Comparison of ENCODE assay signal across 8 mouse cellular contexts in the genomic region with DNA sequence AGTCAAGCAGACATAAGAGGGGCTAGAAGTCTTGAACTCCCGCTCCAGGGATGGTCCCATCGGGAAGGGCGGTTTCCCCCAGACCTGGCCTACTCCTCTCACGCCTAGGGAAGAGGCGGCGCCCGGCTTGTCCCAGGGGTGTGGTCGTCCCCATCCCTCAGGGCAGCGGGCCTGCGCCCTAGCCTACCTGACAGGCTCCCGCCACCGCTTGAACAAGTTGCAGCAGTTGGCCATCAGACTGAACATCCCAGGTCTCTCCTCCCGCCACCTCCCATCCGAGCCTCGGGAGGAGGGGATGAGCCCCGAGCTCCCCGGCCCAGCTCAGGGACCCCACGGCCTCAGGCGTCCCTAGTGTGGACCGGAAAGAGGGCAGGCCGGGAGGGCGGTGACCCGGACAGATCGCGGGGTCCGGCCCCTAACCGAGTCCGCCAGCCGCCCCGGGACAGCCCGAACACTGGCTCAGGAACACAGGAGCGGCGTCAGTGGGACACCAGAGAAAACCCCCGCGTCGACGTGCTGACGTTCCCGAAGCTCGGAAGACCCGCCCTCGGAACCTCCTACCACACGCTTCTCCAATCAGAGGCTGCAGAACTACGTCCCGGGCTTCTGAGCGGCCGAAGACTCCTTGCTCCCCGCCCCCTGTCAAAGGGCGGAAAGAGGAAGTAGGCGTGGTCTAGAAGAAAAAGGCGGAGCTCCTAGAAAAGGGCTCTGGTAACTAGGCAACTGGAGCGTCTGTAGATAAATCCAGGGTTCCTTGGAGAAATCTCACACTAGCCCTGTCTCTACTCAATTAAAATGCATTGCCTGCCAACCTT. TPM values are rescaled to one million over a fixed set of nuclear protein-coding genes. Genes with fewer than 3 reads are reported as not detected.
DNase-seq lines count a peak whose midpoint lies in the region; ATAC-seq lines count a peak whose summit lies in the region.

A gene (minus strand): TSS at position 543 of the 815 bp plus-strand sequence.

- ATAC-seq in inflammation-experienced regulatory T-cells, adult 6 months, result peak; percentile 99
- ATAC-seq in megakaryocyte-erythroid progenitor cell, adult 5-6 weeks (replicated peaks; ENCODE audit: low FRiP score, low TSS enrichment, poor library complexity, severe bottlenecking), result peak; percentile 100

- intact Hi-C loops in gastrocnemius, postnatal 14 days (cut with DNase I; ENCODE audit: low total_unique reads), result no loop called here
- intact Hi-C loops in left cerebral cortex, postnatal 10 days (cut with DNase I), result no loop called here

- DNase-seq in adrenal gland, adult (ENCODE audit: inconsistent age in 2 of 2, low spot score in 1 of 2), result peak; percentile 96 to 98
- DNase-seq in embryo, embryonic 10.5 days (ENCODE audit: low spot score), result peak; percentile 99
- DNase-seq in gastrocnemius, postnatal 14 days, result peak; percentile 92
- DNase-seq in left cerebral cortex, postnatal 10 days (ENCODE audit: extremely low spot score in 1 of 2, low spot score in 2 of 2), result peak; percentile 96
- peak; percentile 91 for DNase-seq in right cerebral cortex, postnatal 25 days
- DNase-seq in urinary bladder, postnatal 4 days (ENCODE audit: low spot score in 2 of 2), result peak; percentile 88 to 89

RNA-seq across cellular contexts. Expression of the gene that starts here (rescaled TPM):
- 1 to 10 TPM; 6.2 to 6.7 TPM for total RNA-seq in gastrocnemius, postnatal 14 days (2021)
- polyA plus RNA-seq in inflammation-experienced regulatory T-cells, adult 6 months (2017; shearing (Covaris generic)), result 10 to 100 TPM in 1 of 3 experiments, 1 to 10 TPM in 2; 5.2 to 10.0 (median 5.5) TPM
- 10 to 100 TPM in 1 of 2 experiments, 1 to 10 TPM in 1; 9.4 to 12.6 TPM for total RNA-seq in left cerebral cortex, postnatal 10 days (2021)
- total RNA-seq in megakaryocyte-erythroid progenitor cell, adult 5-6 weeks (2014; fragmentation: Nextera tagmentation), result 7.8 and 11.3 TPM in 2 replicates
- total RNA-seq in megakaryocyte-erythroid progenitor cell, adult 5-6 weeks (2017), result 5.4 and 8.2 TPM in 2 replicates

Comparison
In these comparisons a context has a peak if more than half of its experiments do, and no peak if none do; other contexts are left out.
1. Peak in every context shown above with its lines: DNase-seq and ATAC-seq.